Comparison of ENCODE assay signal across 9 mouse cellular contexts in genomic region chr10:108089375-108089981, GRCm38 (mm10).
DNase-seq lines count a peak whose midpoint lies in the region; ATAC-seq and TF ChIP-seq lines count a peak whose summit lies in the region.
"Had no signal": no experiment of that assay in that cellular context is flagged by ENCODE, and none has a peak within 500 bp of the region (broad histone marks: within the 10 kb centered on the region; RNA-seq: fewer than 3 reads in every experiment).

No protein-coding gene starts in this region.

- H3K9me3 ChIP-seq in midbrain, postnatal 0 days (ENCODE audit: low read length), result no peaks in the 10 kb centered on the region
- no peaks in the 10 kb centered on the region for H3K9me3 ChIP-seq in midbrain, embryonic 13.5 days
- H3K9me3 ChIP-seq: embryonic facial prominence, embryonic 13.5 days had no signal

- DNase-seq in adrenal gland, postnatal 10 days, result peak; percentile 44
- no peak for DNase-seq in adrenal gland, adult 18-20 months (ENCODE audit: low spot score in 2 of 2)
- peak; percentile 21 for DNase-seq in midbrain, postnatal 0 days (ENCODE audit: low spot score)
- DNase-seq in thymus, postnatal 14 days, result no peak
- DNase-seq in thymus, adult 2 months, result no peak

- H3K9ac ChIP-seq in midbrain, postnatal 0 days (replicated peaks; ENCODE audit: low read length, poor library complexity, severe bottlenecking), result no peak overlapping the region
- no peak overlapping the region for H3K9ac ChIP-seq in midbrain, embryonic 13.5 days (replicated peaks)
- H3K9ac ChIP-seq: embryonic facial prominence, embryonic 13.5 days had no signal

- no peak for ATAC-seq in midbrain, postnatal 0 days (ENCODE audit: low FRiP score)
- ATAC-seq in midbrain, embryonic 13.5 days, result no peak
- ATAC-seq in hematopoietic stem cell, adult 5-6 weeks (replicated peaks in 1 of 2; ENCODE audit: insufficient read depth in 1 of 2, low FRiP score in 2 of 2, low TSS enrichment in 1 of 2, low read depth in 1 of 2, poor library complexity in 2 of 2, severe bottlenecking in 2 of 2), result peak; percentile 33 to 42; a peak in 3 of 4 replicates
- peak; percentile 60 for ATAC-seq in megakaryocyte progenitor cell, adult 5-6 weeks (replicated peaks; ENCODE audit: poor library complexity)

- 48% methylated on average over 8 of the region's 8 CpGs for WGBS in midbrain, postnatal 0 days
- WGBS in midbrain, embryonic 13.5 days, result 58% methylated on average over 8 of the region's 8 CpGs
- 28% methylated on average over 8 of the region's 8 CpGs for WGBS in thymus, adult 2 months

- no peak for TF ChIP-seq POLR2A in thymus, adult 2 months (IDR thresholded peaks at IDR 0.05; ENCODE audit: control insufficient read depth, extremely low read depth, insufficient read depth, low read length, poor library complexity)

- H3K4me2 ChIP-seq in midbrain, postnatal 0 days (ENCODE audit: low read depth, low read length, poor library complexity, severe bottlenecking), result no peak overlapping the region
- no peak overlapping the region for H3K4me2 ChIP-seq in midbrain, embryonic 13.5 days (replicated peaks)

- no peak overlapping the region for H3K4me3 ChIP-seq in midbrain, postnatal 0 days (ENCODE audit: low read depth, low read length)
- no peak overlapping the region for H3K4me3 ChIP-seq in midbrain, embryonic 13.5 days (replicated peaks)
- H3K4me3 ChIP-seq in thymus, adult 2 months (ENCODE audit: control insufficient read depth, insufficient read depth, low read length), result no peak overlapping the region
- H3K4me3 ChIP-seq: embryonic facial prominence, embryonic 13.5 days had no signal

- no peaks in the 10 kb centered on the region for H3K27me3 ChIP-seq in midbrain, postnatal 0 days (ENCODE audit: insufficient read depth, low read length)
- H3K27me3 ChIP-seq in midbrain, embryonic 13.5 days, result no peaks in the 10 kb centered on the region
- H3K27me3 ChIP-seq in thymus, adult 2 months (ENCODE audit: control insufficient read depth, insufficient read depth, low read length), result no peaks in the 10 kb centered on the region
- H3K27me3 ChIP-seq: embryonic facial prominence, embryonic 13.5 days had no signal

- TF ChIP-seq CTCF in midbrain, postnatal 0 days (IDR thresholded peaks at IDR 0.05), result no peak
- no peak for TF ChIP-seq CTCF in thymus, adult 2 months (IDR thresholded peaks at IDR 0.05; ENCODE audit: borderline replicate concordance, control insufficient read depth, extremely low read depth, insufficient read depth, low read length, poor library complexity)

- no peaks in the 10 kb centered on the region for H3K36me3 ChIP-seq in midbrain, postnatal 0 days (ENCODE audit: insufficient read depth, low read length)
- H3K36me3 ChIP-seq in midbrain, embryonic 13.5 days, result no peaks in the 10 kb centered on the region
- no peaks in the 10 kb centered on the region for H3K36me3 ChIP-seq in thymus, adult 2 months (ENCODE audit: control insufficient read depth, insufficient read depth, low read length)
- H3K36me3 ChIP-seq: embryonic facial prominence, embryonic 13.5 days had no signal

- no peak overlapping the region for H3K27ac ChIP-seq in midbrain, postnatal 0 days (ENCODE audit: low read depth, low read length)
- no peak overlapping the region; the same call in 1 of the 2 replicates for H3K27ac ChIP-seq in midbrain, embryonic 13.5 days
- no peak overlapping the region; the same call in 1 of the 2 replicates for H3K27ac ChIP-seq in thymus, adult 2 months (ENCODE audit: control insufficient read depth, insufficient read depth, low read length)
- H3K27ac ChIP-seq: embryonic facial prominence, embryonic 13.5 days had no signal

- H3K4me1 ChIP-seq in midbrain, postnatal 0 days (ENCODE audit: insufficient read depth, low read length), result 0 out of 2 replicates have a peak, but pooled peaks cover 6% of the 10 kb centered on the region
- 0 out of 2 replicates have a peak, but pooled peaks cover 3% of the 10 kb centered on the region for H3K4me1 ChIP-seq in midbrain, embryonic 13.5 days (replicated peaks)
- H3K4me1 ChIP-seq in thymus, adult 2 months (replicated peaks; ENCODE audit: control insufficient read depth, insufficient read depth, low read length), result peaks cover 6% of the 10 kb centered on the region; the same call in 1 of the 2 replicates

Comparison
In these comparisons a context has a peak if more than half of its experiments do, and no peak if none do; other contexts are left out.
1. DNase-seq: peak in adrenal gland, postnatal 10 days (single experiment) and midbrain, postnatal 0 days (single experiment); none in adrenal gland, adult 18-20 months (0 of 2), thymus, postnatal 14 days (single experiment) and thymus, adult 2 months (single experiment).
2. ATAC-seq: peak in hematopoietic stem cell, adult 5-6 weeks (2 of 2) and megakaryocyte progenitor cell, adult 5-6 weeks (single experiment); none in midbrain, postnatal 0 days (single experiment) and midbrain, embryonic 13.5 days (single experiment).